Mouse (Mus musculus): ENCODE data around the gene Pla2g2d. TPM values are rescaled to one million over a fixed set of nuclear protein-coding genes. Genes with fewer than 3 reads are reported as not detected.

The Pla2g2d gene
- polyA plus RNA-seq, 1 experiment from 2014 or later, result 0.05 TPM

GRCm38 (mm10) chr4:138785721-138786120 lies 10.2 kb downstream of the Pla2g2d start:
- Histone ChIP-seq H3K36me3 (no peaks in the 10 kb centered on the region), H3K27ac (no peak overlapping the region), H3K9me3 (replicated peaks) (no peaks in the 10 kb centered on the region), H3K4me3 (no peak overlapping the region), H3K4me1 (no peaks in the 10 kb centered on the region), H3K27me3 (replicated peaks) (peaks cover 10% of the 10 kb centered on the region; the same call in 1 of the 2 replicates), H3K4me2 (no peak overlapping the region), H3K9ac (no peak overlapping the region)
- ATAC-seq, result no peak
- WGBS (ENCODE audit: insufficient replicate concordance), result 54% methylated on average over 4 of the region's 4 CpGs

GRCm38 (mm10) chr4:138786141-138786540 lies 10.6 kb downstream of the Pla2g2d start:
- no peak overlapping the region for H3K9ac ChIP-seq
- H3K27ac ChIP-seq, result no peak overlapping the region
- H3K9me3 ChIP-seq (replicated peaks), result no peaks in the 10 kb centered on the region
- ATAC-seq, result no peak
- H3K4me3 ChIP-seq, result no peak overlapping the region
- peaks cover 10% of the 10 kb centered on the region; the same call in 1 of the 2 replicates for H3K27me3 ChIP-seq (replicated peaks)
- H3K4me1 ChIP-seq, result no peaks in the 10 kb centered on the region
- H3K4me2 ChIP-seq, result no peak overlapping the region
- 50% methylated on average over 4 of the region's 4 CpGs for WGBS (ENCODE audit: insufficient replicate concordance)
- H3K36me3 ChIP-seq, result no peaks in the 10 kb centered on the region

- no peak overlapping the region for H3K27ac ChIP-seq
- peaks cover 21% of the 10 kb centered on the region; the same call in 1 of the 2 replicates for H3K27me3 ChIP-seq (replicated peaks)
- H3K9me3 ChIP-seq (replicated peaks), result no peaks in the 10 kb centered on the region
- H3K4me3 ChIP-seq, result no peak overlapping the region
- H3K4me2 ChIP-seq, result no peak overlapping the region
- ATAC-seq, result no peak
- H3K9ac ChIP-seq, result no peak overlapping the region
- H3K4me1 ChIP-seq, result no peaks in the 10 kb centered on the region
- H3K36me3 ChIP-seq, result no peaks in the 10 kb centered on the region
- 57% methylated on average over 4 of the region's 4 CpGs for WGBS (ENCODE audit: insufficient replicate concordance)
These were observed 12.8 kb downstream of the Pla2g2d start for GRCm38 (mm10) chr4:138788381-138788780.

- no peaks in the 10 kb centered on the region for H3K36me3 ChIP-seq
- no peak overlapping the region for H3K4me3 ChIP-seq
- H3K9ac ChIP-seq, result no peak overlapping the region
- peaks cover 18% of the 10 kb centered on the region; the same call in 1 of the 2 replicates for H3K27me3 ChIP-seq (replicated peaks)
- ATAC-seq, result no peak
- H3K4me2 ChIP-seq, result no peak overlapping the region
- H3K9me3 ChIP-seq (replicated peaks), result no peaks in the 10 kb centered on the region
- 54% methylated on average over 6 of the region's 6 CpGs for WGBS (ENCODE audit: insufficient replicate concordance)
- no peak overlapping the region for H3K27ac ChIP-seq
- no peaks in the 10 kb centered on the region for H3K4me1 ChIP-seq
These were observed 15.9 kb downstream of the Pla2g2d start for GRCm38 (mm10) chr4:138791452-138791851.

- Histone ChIP-seq H3K9me3 (replicated peaks) (no peaks in the 10 kb centered on the region), H3K4me2 (no peak overlapping the region), H3K36me3 (no peaks in the 10 kb centered on the region), H3K27ac (no peak overlapping the region), H3K4me3 (no peak overlapping the region), H3K9ac (no peak overlapping the region), H3K27me3 (replicated peaks) (peaks cover 16% of the 10 kb centered on the region; the same call in 1 of the 2 replicates), H3K4me1 (no peaks in the 10 kb centered on the region)
- WGBS (ENCODE audit: insufficient replicate concordance), result 33% methylated on average over 9 of the region's 9 CpGs
- ATAC-seq, result no peak
These were observed 17.1 kb downstream of the Pla2g2d start for GRCm38 (mm10) chr4:138792599-138792998.

GRCm38 (mm10) chr4:138793276-138793675 lies 17.7 kb downstream of the Pla2g2d start:
- Histone ChIP-seq H3K27me3 (replicated peaks) (peaks cover 11% of the 10 kb centered on the region; the same call in 1 of the 2 replicates), H3K27ac (no peak overlapping the region), H3K9me3 (replicated peaks) (no peaks in the 10 kb centered on the region), H3K36me3 (no peaks in the 10 kb centered on the region), H3K4me2 (no peak overlapping the region), H3K4me3 (no peak overlapping the region), H3K9ac (no peak overlapping the region), H3K4me1 (no peaks in the 10 kb centered on the region)
- 53% methylated on average over 2 of the region's 2 CpGs for WGBS (ENCODE audit: insufficient replicate concordance)
- ATAC-seq, result no peak

GRCm38 (mm10) chr4:138794344-138794743 lies 18.8 kb downstream of the Pla2g2d start:
- Histone ChIP-seq H3K9ac (no peak overlapping the region), H3K36me3 (no peaks in the 10 kb centered on the region), H3K4me1 (no peaks in the 10 kb centered on the region), H3K27ac (no peak overlapping the region), H3K9me3 (replicated peaks) (no peaks in the 10 kb centered on the region), H3K4me3 (no peak overlapping the region), H3K4me2 (no peak overlapping the region), H3K27me3 (replicated peaks) (peaks cover 11% of the 10 kb centered on the region; the same call in 1 of the 2 replicates)
- no peak for ATAC-seq
- WGBS (ENCODE audit: insufficient replicate concordance), result 66% methylated on average over 6 of the region's 6 CpGs

GRCm38 (mm10) chr4:138796513-138797216 lies 21.1 kb downstream of the Pla2g2d start:
- 30% methylated on average over 6 of the region's 6 CpGs for WGBS (ENCODE audit: insufficient replicate concordance)

GRCm38 (mm10) chr4:138797217-138797570 lies 21.7 kb downstream of the Pla2g2d start:
- Histone ChIP-seq H3K27ac (no peak overlapping the region), H3K4me1 (no peaks in the 10 kb centered on the region), H3K4me3 (no peak overlapping the region), H3K4me2 (no peak overlapping the region), H3K9me3 (replicated peaks) (no peaks in the 10 kb centered on the region), H3K36me3 (no peaks in the 10 kb centered on the region), H3K9ac (no peak overlapping the region), H3K27me3 (replicated peaks) (0 out of 2 replicates have a peak, but pooled peaks cover 4% of the 10 kb centered on the region)
- no peak for ATAC-seq
- WGBS (ENCODE audit: insufficient replicate concordance), result 58% methylated on average over 4 of the region's 4 CpGs

More at GRCm38 (mm10) chr4:138796513-138797216, 21.1 kb downstream of the Pla2g2d start:
- H3K9ac ChIP-seq, result no peak overlapping the region
- no peak overlapping the region for H3K4me3 ChIP-seq
- no peaks in the 10 kb centered on the region for H3K4me1 ChIP-seq
- no peak overlapping the region for H3K27ac ChIP-seq
- no peaks in the 10 kb centered on the region for H3K36me3 ChIP-seq
- H3K4me2 ChIP-seq, result no peak overlapping the region
- H3K27me3 ChIP-seq (replicated peaks), result 0 out of 2 replicates have a peak, but pooled peaks cover 9% of the 10 kb centered on the region
- H3K9me3 ChIP-seq (replicated peaks), result no peaks in the 10 kb centered on the region
- no peak for ATAC-seq

- Histone ChIP-seq H3K9me3 (replicated peaks) (no peaks in the 10 kb centered on the region), H3K4me3 (no peak overlapping the region), H3K4me1 (no peaks in the 10 kb centered on the region), H3K27me3 (replicated peaks) (0 out of 2 replicates have a peak, but pooled peaks cover 3% of the 10 kb centered on the region), H3K27ac (no peak overlapping the region), H3K9ac (no peak overlapping the region), H3K36me3 (no peaks in the 10 kb centered on the region), H3K4me2 (no peak overlapping the region)
- WGBS (ENCODE audit: insufficient replicate concordance), result 66% methylated on average over 12 of the region's 12 CpGs
- ATAC-seq, result no peak
These were observed 24.7 kb downstream of the Pla2g2d start for GRCm38 (mm10) chr4:138800134-138800744.

- no peaks in the 10 kb centered on the region for H3K4me1 ChIP-seq
- 69% methylated on average over 4 of the region's 4 CpGs for WGBS (ENCODE audit: insufficient replicate concordance)
- ATAC-seq, result no peak
- H3K27me3 ChIP-seq (replicated peaks), result 0 out of 2 replicates have a peak, but pooled peaks cover 3% of the 10 kb centered on the region
- no peak overlapping the region for H3K9ac ChIP-seq
- H3K4me2 ChIP-seq, result no peak overlapping the region
- H3K36me3 ChIP-seq, result no peaks in the 10 kb centered on the region
- no peak overlapping the region for H3K27ac ChIP-seq
- no peak overlapping the region for H3K4me3 ChIP-seq
- no peaks in the 10 kb centered on the region for H3K9me3 ChIP-seq (replicated peaks)
These were observed 26.1 kb downstream of the Pla2g2d start for GRCm38 (mm10) chr4:138801631-138802030.

GRCm38 (mm10) chr4:138802917-138803316 lies 27.4 kb downstream of the Pla2g2d start:
- 68% methylated on average over 11 of the region's 11 CpGs for WGBS (ENCODE audit: insufficient replicate concordance)
- no peak overlapping the region for H3K4me2 ChIP-seq
- H3K27ac ChIP-seq, result no peak overlapping the region
- H3K4me3 ChIP-seq, result no peak overlapping the region
- no peaks in the 10 kb centered on the region for H3K9me3 ChIP-seq (replicated peaks)
- H3K27me3 ChIP-seq (replicated peaks), result 0 out of 2 replicates have a peak, but pooled peaks cover 3% of the 10 kb centered on the region
- no peaks in the 10 kb centered on the region for H3K4me1 ChIP-seq
- H3K9ac ChIP-seq, result no peak overlapping the region
- ATAC-seq, result no peak
- no peaks in the 10 kb centered on the region for H3K36me3 ChIP-seq

Data from liver, embryonic 12.5 days (tissue).